Mouse (Mus musculus): ENCODE measurements around the gene Ptger4.
A peak's percentile ranks its signal among the peaks of the same experiment; 100 is the strongest.

The Ptger4 gene

GRCm38 (mm10) chr15:5243959-5244905 is at the start of gene Ptger4:
Ptger4 (minus strand) TSS chr15:5244187.
- DNase-seq, result peak; percentile 92

DNA sequence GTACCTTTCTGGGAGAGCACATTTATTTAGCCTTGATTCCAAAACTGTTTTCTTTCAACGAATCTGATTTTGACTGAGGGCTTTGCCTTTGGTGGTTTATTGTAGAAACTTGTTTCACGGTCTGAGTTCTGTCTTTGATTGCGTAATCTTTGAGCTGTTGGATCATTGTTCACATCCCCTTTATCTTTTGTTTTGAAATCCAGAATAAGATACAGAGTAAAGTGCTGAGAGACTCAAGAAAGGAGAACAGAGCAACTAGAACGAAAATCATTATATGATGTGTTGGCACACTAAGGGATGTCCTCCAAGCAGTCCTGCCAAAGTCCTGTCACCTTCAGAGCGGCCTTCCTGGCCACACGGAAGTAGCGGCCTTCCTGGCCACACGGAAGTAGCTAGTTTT is 44.4 kb upstream of the Ptger4 start:
- no peak for DNase-seq

- no peak for DNase-seq
Observed at GRCm38 (mm10) chr15:5287072-5287471, 43.1 kb upstream of the Ptger4 start.

GRCm38 (mm10) chr15:5281316-5281715 is 37.3 kb upstream of the Ptger4 start:
- DNase-seq, result no peak

DNA sequence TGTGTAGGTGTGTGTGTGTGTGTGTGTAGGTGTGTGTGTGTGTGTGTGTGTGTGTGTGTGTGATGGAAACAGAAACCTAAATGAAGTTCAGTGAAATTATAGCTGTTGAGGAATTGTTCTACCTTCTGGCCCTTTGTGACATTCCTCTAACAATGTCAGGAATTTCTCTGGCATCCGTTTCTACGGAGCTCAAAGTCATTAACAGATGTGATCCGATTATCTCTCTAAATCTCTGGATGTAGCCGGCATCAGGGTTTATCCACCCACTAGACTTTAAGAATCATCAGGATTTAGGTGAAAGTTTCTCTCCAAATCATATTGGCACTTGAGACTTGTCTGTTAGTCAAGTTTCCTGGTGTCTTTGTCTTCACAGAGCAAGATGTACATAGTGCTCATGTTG is 35.8 kb upstream of the Ptger4 start:
- no peak for DNase-seq

DNA sequence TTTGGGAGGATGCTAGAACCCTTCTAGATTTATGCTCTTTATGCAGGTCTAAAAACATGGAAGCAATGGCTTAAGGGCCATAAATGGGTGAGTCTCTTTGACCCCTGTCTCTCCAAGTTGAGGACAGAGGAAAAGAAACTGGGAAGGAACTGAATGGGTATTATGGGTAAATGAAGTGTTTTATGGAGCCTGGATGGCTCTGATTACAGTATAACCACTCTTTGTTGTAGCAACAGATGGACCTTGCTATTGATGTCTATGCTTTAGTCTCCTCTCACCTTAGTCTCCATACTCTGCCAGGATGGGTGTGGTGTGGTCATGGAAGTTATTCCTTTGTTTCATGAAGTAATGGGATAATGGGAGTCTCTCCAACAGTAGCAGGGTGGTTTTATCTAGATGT is 34.5 kb upstream of the Ptger4 start:
- no peak for DNase-seq

GRCm38 (mm10) chr15:5273981-5274380 is 30.0 kb upstream of the Ptger4 start:
- no peak for DNase-seq

DNA sequence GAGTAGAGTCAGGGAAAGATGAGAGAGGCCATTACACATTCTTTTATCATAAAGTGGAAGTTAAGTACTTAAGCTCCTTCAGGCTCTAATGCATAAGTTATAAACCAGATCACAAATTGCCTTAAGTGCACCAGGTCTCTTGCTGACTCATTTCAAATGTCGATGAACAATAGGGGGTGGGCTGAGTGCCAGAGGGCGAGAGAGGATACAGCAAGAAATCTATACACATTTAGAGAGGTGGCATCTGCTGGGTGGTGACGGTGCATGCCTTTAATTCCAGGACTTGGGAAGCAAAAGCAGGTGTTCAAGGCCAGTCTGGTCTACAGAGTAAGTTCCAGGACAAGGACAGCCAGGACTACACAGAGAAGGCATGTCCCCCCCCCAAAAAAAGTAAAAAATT is 22.1 kb upstream of the Ptger4 start:
- no peak for DNase-seq

DNA sequence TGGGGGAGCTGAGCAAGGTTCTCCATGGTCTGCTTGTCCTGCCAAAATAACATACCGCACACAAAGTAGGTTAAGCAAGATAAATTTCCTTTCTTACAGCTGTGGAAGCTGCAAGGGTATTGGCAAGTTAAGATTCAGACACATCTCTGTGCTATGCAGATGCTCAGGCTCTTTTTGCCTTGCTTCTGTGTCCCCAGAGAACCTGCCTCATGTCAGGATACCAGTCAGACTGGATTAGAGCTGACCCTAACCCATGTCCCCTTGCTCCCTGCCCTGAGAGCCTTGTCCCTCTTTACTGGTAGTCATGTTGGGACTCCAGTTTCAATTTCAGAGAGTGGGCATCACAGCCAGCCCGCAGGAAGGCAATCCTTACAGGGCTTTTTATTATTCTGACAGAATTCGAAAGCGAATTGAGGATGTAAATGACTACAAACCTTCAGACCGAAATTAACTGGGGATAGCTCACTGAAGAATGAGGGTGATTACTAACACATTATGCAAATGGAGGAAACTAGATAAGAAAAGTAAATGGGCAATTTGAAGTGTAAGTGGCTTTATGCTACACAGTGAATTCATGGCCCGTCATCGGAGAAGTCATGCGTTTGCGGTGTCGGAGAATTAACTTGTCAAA is 19.0 kb upstream of the Ptger4 start:
- no peak for DNase-seq

GRCm38 (mm10) chr15:5262095-5262667 is 18.2 kb upstream of the Ptger4 start:
- no peak for DNase-seq

DNA sequence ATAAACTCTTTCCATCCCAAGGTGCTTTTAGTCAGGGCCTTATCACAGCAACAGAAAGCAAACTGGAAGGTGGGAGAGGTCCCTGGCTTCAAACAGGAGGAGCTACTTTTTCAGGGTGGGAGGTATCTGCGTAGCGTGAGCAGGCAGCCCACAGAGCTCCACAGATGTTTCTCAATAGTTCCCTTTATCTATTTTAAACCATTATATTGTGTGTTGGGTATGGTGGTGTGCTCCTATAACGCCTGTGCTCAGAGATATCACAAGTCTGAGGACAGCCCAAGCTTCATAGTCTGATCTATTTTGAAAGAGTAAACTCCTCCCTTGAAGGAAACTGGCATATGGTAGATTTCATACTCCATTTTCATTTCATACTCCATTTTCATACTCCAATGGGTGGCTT is 17.0 kb upstream of the Ptger4 start:
- no peak for DNase-seq

DNA sequence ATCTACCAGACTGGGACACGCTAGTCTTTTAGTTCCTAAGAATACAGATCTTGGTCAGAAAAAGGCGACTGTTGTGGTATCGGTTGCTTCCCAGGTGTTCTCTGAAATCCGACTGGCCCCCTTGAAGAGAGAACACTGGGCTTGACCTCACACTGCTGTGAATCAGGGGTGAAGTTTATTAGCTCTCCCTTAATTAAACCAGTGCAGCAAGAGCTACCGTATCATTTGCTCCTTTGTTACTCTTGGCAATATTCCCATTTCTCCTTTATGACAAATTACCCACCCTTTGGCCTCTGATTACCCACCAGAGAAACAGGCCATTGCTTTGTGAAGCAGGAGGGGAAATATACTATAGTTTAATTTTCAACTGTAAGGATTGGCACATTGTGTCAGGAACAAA is 16.2 kb upstream of the Ptger4 start:
- DNase-seq, result no peak

GRCm38 (mm10) chr15:5250182-5250581 is 6.2 kb upstream of the Ptger4 start:
- DNase-seq, result no peak

GRCm38 (mm10) chr15:5243036-5243958 is 690 bp downstream of the Ptger4 start:
- DNase-seq, result no peak

DNA sequence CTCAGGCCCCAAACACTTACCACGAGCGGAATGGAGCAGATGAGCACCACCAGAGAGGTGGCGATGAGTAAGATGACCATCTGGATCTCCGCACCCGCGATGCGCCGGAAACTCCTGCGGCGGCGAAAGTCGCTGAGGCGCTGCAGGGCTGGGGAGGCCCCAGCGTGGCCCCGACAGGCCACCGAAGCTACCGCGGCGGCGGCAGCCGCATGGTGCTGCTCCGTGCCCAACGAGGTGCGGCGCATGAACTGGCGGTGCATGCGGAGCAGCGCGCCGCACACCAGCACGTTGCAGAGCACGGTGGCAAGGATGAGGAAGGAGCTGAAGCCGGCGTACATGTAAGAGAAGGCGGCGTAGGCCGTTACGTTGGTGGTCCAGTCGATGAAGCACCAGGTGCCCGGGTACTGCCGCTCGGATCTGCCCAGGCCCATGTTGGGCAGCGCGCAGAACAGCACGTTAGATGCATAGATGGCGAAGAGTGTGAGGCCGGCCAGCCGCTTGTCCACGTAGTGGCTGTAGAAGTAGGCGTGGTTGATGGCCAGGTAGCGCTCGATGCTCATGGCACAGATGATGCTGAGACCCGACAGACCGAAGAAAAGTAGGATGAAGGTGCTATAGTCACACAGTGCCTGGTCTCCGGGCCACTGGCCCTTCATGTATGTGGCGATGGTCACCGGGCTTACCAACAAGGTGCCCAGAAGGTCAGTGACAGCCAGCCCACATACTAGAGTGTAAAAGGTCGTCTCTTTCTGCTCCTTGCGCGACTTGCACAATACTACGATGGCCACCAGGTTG is 1.5 kb downstream of the Ptger4 start:
- DNase-seq, result no peak

DNA sequence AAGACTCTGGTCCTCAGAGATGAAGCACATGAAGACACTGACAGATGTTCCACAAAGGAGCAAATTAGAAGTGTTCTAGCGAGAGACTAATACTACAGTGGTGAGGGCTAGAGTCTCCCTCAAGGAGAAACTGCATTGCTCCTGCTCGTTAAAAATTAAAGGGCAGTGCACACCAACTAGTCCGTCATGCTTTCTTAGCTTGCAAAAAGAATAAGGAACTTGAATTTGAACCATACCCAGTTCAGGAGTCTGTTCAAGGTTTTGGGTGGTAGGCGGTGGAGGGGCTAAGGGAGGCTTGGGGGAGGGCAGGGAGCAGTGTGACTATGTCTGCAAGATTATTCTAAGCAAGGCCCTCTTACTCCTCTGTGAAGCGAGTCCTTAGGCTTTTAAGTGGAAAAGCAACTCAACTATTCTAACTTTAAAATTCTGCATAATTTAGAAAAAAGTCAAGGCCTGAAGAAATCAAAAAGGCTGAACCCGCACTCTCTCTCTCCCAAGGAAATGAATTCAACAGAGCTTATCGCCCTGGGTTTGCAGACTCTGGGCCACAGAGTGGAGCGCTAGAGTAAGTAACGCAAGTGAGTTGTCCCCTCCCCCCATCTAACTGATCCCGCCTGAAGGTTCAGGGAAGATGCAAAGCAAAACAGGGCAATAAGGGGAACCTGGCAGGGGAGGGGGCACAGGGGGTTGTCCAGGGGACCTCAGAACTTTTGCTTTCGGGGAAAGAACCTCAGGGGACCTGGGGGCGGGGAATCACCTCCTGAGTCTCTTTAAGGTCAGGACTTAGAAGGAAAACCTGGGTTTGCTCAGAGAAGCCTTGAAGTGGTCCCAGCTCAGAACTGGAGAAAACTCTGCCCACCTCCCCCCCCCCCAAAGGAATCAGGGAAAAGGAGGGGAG is 2.4 kb downstream of the Ptger4 start:
- DNase-seq, result peak; percentile 23

DNA sequence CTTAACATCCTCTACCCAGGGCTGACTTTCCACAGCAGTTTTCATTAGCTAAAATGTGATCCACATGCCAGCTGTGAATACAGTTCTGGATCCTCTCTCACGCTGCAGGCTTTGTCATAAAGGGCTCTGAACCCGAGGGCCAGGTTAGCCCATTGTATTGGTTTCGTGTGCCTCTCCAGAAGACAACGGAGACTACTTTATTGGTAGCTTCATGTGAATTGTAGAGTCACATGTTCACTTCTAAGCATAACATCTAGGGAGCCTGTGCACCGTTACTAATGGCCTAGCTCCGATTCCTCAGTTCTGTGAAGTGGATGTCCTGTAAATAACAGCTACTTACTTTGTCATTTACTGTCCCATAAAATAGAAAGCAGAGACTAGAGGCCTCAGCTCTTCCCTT is 3.6 kb downstream of the Ptger4 start:
- DNase-seq, result no peak

DNA sequence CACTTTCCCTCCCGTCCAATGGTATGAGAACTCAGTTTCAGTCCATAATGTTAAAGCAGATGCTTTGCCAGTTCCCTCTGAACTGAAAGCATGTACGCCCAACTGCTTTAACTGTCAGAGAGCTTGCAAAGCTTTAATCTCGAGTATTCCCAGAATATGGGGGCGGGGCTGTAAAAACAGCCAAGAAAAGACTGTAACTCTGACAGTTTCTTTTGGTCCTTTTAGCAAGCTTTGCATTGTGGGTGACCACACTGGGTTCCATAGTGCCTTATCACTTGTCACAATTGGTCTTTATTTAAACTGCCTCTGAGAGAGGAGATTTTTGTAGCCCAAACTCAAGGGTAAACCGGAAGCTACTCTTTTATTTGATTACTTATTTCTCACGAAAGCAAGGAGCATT is 4.1 kb downstream of the Ptger4 start:
- no peak for DNase-seq

- no peak for DNase-seq
Observed at GRCm38 (mm10) chr15:5239361-5239760, 4.6 kb downstream of the Ptger4 start.

DNA sequence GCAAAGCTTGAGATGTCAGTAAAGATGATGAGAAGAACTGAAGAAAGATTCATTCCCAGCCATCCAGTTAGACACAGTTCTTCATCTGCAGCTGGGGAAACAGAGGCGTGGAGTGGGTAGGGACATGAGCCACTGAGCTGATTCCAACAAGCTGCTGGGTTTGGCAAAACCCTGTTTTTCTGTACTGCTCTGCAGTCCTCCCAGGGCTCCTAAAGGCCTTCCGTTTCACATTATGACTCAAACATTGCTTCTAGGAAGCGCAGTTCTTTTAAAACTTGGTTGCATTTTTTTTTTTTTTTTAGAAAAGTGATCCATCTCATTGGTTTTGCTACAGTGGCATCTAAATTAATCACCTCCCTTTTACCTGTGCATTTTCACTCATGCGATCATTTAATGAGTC is 5.4 kb downstream of the Ptger4 start:
- DNase-seq, result no peak

GRCm38 (mm10) chr15:5238073-5238472 is 5.9 kb downstream of the Ptger4 start:
- no peak for DNase-seq

Measured in lung, postnatal 14 days (tissue).